In genomic region chr11:87710262-87710615, GRCm38 (mm10) we compare ENCODE assay signal across 8 mouse cellular contexts. TPM values are rescaled to one million over a fixed set of nuclear protein-coding genes. Genes with fewer than 3 reads are reported as not detected.
A peak's percentile ranks its signal among the peaks of the same experiment; 100 is the strongest.
DNase-seq lines count a peak whose midpoint lies in the region; ATAC-seq lines count a peak whose summit lies in the region.

No protein-coding gene starts in this region.

- no peak overlapping the region for H3K27ac ChIP-seq in heart, embryonic 12.5 days (ENCODE audit: poor library complexity, severe bottlenecking)
- no peak overlapping the region for H3K27ac ChIP-seq in brown adipose tissue, adult 24 weeks (replicated peaks; ENCODE audit: low read depth, low read length)
- H3K27ac ChIP-seq in hindbrain, embryonic 16.5 days (ENCODE audit: low read depth, low read length) = no peak overlapping the region
- no peak overlapping the region for H3K27ac ChIP-seq in midbrain, embryonic 13.5 days

- no peak for ATAC-seq in heart, embryonic 12.5 days (ENCODE audit: insufficient number of reproducible peaks, low FRiP score)
- ATAC-seq in hindbrain, embryonic 16.5 days = no peak
- no peak for ATAC-seq in midbrain, embryonic 13.5 days
- no peak for ATAC-seq in megakaryocyte, adult 5-6 weeks (ENCODE audit: poor library complexity, severe bottlenecking)

- H3K9me3 ChIP-seq in heart, embryonic 12.5 days (replicated peaks) = no peaks in the 10 kb centered on the region
- H3K9me3 ChIP-seq in hindbrain, embryonic 16.5 days (ENCODE audit: control insufficient read depth, low read length) = no peaks in the 10 kb centered on the region
- no peaks in the 10 kb centered on the region for H3K9me3 ChIP-seq in midbrain, embryonic 13.5 days

- H3K4me1 ChIP-seq in heart, embryonic 12.5 days (replicated peaks) = peaks cover 11% of the 10 kb centered on the region; the same call in 1 of the 2 replicates
- H3K4me1 ChIP-seq in brown adipose tissue, adult 24 weeks (ENCODE audit: control insufficient read depth, insufficient read depth, insufficient read length, low read length) = no peaks in the 10 kb centered on the region
- peaks cover 7% of the 10 kb centered on the region for H3K4me1 ChIP-seq in hindbrain, embryonic 16.5 days (ENCODE audit: control insufficient read depth, insufficient read depth, low read depth, low read length)
- H3K4me1 ChIP-seq in midbrain, embryonic 13.5 days (replicated peaks) = peaks cover 9% of the 10 kb centered on the region; the same call in 1 of the 2 replicates

- H3K27me3 ChIP-seq in heart, embryonic 12.5 days (replicated peaks) = peaks cover 32% of the 10 kb centered on the region
- no peaks in the 10 kb centered on the region for H3K27me3 ChIP-seq in hindbrain, embryonic 16.5 days (replicated peaks; ENCODE audit: control insufficient read depth, insufficient read depth, low read length)
- H3K27me3 ChIP-seq in midbrain, embryonic 13.5 days = peaks cover 17% of the 10 kb centered on the region

- H3K4me2 ChIP-seq in heart, embryonic 12.5 days = peak overlapping the region; percentile 70
- H3K4me2 ChIP-seq in hindbrain, embryonic 16.5 days (ENCODE audit: low read length) = peak overlapping the region; percentile 60
- H3K4me2 ChIP-seq in midbrain, embryonic 13.5 days (replicated peaks) = peak overlapping the region; percentile 42

- no peak for DNase-seq in heart, postnatal 25 days (ENCODE audit: low spot score)
- DNase-seq in adrenal gland, postnatal 14 days = no peak
- no peak for DNase-seq in left cerebral cortex, postnatal 36 days (ENCODE audit: low spot score in 2 of 2)

- no peaks in the 10 kb centered on the region for H3K36me3 ChIP-seq in heart, embryonic 12.5 days
- H3K36me3 ChIP-seq in hindbrain, embryonic 16.5 days (ENCODE audit: control insufficient read depth, insufficient read depth, low read length) = no peaks in the 10 kb centered on the region
- no peaks in the 10 kb centered on the region for H3K36me3 ChIP-seq in midbrain, embryonic 13.5 days

- intact Hi-C loops in heart, postnatal 25 days (cut with DNase I) = no loop called here
- intact Hi-C loops in left cerebral cortex, postnatal 36 days (cut with DNase I) = no loop called here

- H3K9ac ChIP-seq in heart, embryonic 12.5 days = peak overlapping the region; percentile 46; the same call in 1 of the 2 replicates
- peak overlapping the region; percentile 41; the same call in 1 of the 2 replicates for H3K9ac ChIP-seq in hindbrain, embryonic 16.5 days (ENCODE audit: low read depth, low read length)
- H3K9ac ChIP-seq in midbrain, embryonic 13.5 days (replicated peaks) = no peak overlapping the region

- WGBS in heart, embryonic 12.5 days = 45% methylated on average over 7 of the region's 7 CpGs
- WGBS in hindbrain, embryonic 16.5 days = 62% methylated on average over 7 of the region's 7 CpGs
- 60% methylated on average over 7 of the region's 7 CpGs for WGBS in midbrain, embryonic 13.5 days

- H3K4me3 ChIP-seq in heart, embryonic 12.5 days = peak overlapping the region; percentile 28
- 0 out of 2 replicates have a peak overlapping the region, but pooled peaks have one; percentile 15 for H3K4me3 ChIP-seq in brown adipose tissue, adult 24 weeks (ENCODE audit: insufficient read depth, low read depth, low read length)
- peak overlapping the region; percentile 30 for H3K4me3 ChIP-seq in hindbrain, embryonic 16.5 days (ENCODE audit: low read length)
- H3K4me3 ChIP-seq in midbrain, embryonic 13.5 days (replicated peaks) = peak overlapping the region; percentile 10; the same call in 1 of the 2 replicates

RNA-seq across cellular contexts. Expression of gene Supt4a, which starts 27.1 kb away (rescaled TPM):
- polyA plus RNA-seq in heart, embryonic 12.5 days (2016; fragmentation: Nextera tagmentation; extraction: Ambion mirVana) = 99.6 and 101 TPM in 2 replicates
- 10 to 100 TPM; 42.9 to 46.7 TPM for total RNA-seq in heart, postnatal 25 days (2021)
- polyA plus RNA-seq in brown adipose tissue, adult 24 weeks (2012; ENCODE audit: insufficient read depth, insufficient read length, missing spikeins) = 90.3 and 97.1 TPM in 2 replicates
- 121 and 130 TPM in 2 replicates for polyA plus RNA-seq in hindbrain, embryonic 16.5 days (2015; fragmentation: Nextera tagmentation; extraction: Ambion mirVana)
- 165 and 177 TPM in 2 replicates for polyA plus RNA-seq in midbrain, embryonic 13.5 days (2015; fragmentation: Nextera tagmentation; extraction: Ambion mirVana)
- 200 and 205 TPM in 2 replicates for total RNA-seq in megakaryocyte, adult 5-6 weeks (2015)
- total RNA-seq in megakaryocyte, adult 5-6 weeks (2017) = 58.9 and 59.0 TPM in 2 replicates
- total RNA-seq in adrenal gland, postnatal 14 days (2021) = 56.5 and 74.2 TPM in 2 replicates
- 10 to 100 TPM; 67.7 to 83.3 TPM for total RNA-seq in left cerebral cortex, postnatal 36 days (2021)

RNA-seq across cellular contexts. Expression of gene Rnf43, which starts 47.7 kb away (rescaled TPM):
- 1.4 and 1.9 TPM in 2 replicates for polyA plus RNA-seq in heart, embryonic 12.5 days (2016; fragmentation: Nextera tagmentation; extraction: Ambion mirVana)
- total RNA-seq in heart, postnatal 25 days (2021) = under 1 TPM; 0.20 to 0.21 TPM
- polyA plus RNA-seq in brown adipose tissue, adult 24 weeks (2012; ENCODE audit: insufficient read depth, insufficient read length, missing spikeins) = not detected in 2 replicates
- polyA plus RNA-seq in hindbrain, embryonic 16.5 days (2015; fragmentation: Nextera tagmentation; extraction: Ambion mirVana) = 0.71 and 1.5 TPM in 2 replicates
- polyA plus RNA-seq in midbrain, embryonic 13.5 days (2015; fragmentation: Nextera tagmentation; extraction: Ambion mirVana) = 0.67 and 0.92 TPM in 2 replicates
- 3.3 and 4.0 TPM in 2 replicates for total RNA-seq in megakaryocyte, adult 5-6 weeks (2015)
- total RNA-seq in megakaryocyte, adult 5-6 weeks (2017) = 3.4 and 8.6 TPM in 2 replicates
- total RNA-seq in adrenal gland, postnatal 14 days (2021) = 5.7 and 6.4 TPM in 2 replicates
- 1 to 10 TPM; 2.8 to 2.9 TPM for total RNA-seq in left cerebral cortex, postnatal 36 days (2021)

RNA-seq across cellular contexts. Expression of gene Tspoap1, which starts 50.1 kb away (rescaled TPM):
- 0.21 and 0.78 TPM in 2 replicates for polyA plus RNA-seq in heart, embryonic 12.5 days (2016; fragmentation: Nextera tagmentation; extraction: Ambion mirVana)
- under 1 TPM; 0.14 to 0.42 TPM for total RNA-seq in heart, postnatal 25 days (2021)
- not detected in 2 replicates for polyA plus RNA-seq in brown adipose tissue, adult 24 weeks (2012; ENCODE audit: insufficient read depth, insufficient read length, missing spikeins)
- polyA plus RNA-seq in hindbrain, embryonic 16.5 days (2015; fragmentation: Nextera tagmentation; extraction: Ambion mirVana) = 38.4 and 46.1 TPM in 2 replicates
- polyA plus RNA-seq in midbrain, embryonic 13.5 days (2015; fragmentation: Nextera tagmentation; extraction: Ambion mirVana) = 41.1 and 48.7 TPM in 2 replicates
- 5.4 and 8.0 TPM in 2 replicates for total RNA-seq in megakaryocyte, adult 5-6 weeks (2015)
- total RNA-seq in megakaryocyte, adult 5-6 weeks (2017) = 6.1 and 8.6 TPM in 2 replicates
- 2.8 and 3.9 TPM in 2 replicates for total RNA-seq in adrenal gland, postnatal 14 days (2021)
- total RNA-seq in left cerebral cortex, postnatal 36 days (2021) = 100 to 1,000 TPM; 158 to 214 TPM

Comparison
In these comparisons a context has a peak if more than half of its experiments do, and no peak if none do; other contexts are left out.
1. RNA of gene Tspoap1, which starts 50.1 kb away (total RNA-seq): 158 to 214 TPM in left cerebral cortex, postnatal 36 days; 5.4 to 8.6 TPM in megakaryocyte, adult 5-6 weeks, 2.8 to 3.9 TPM in adrenal gland, postnatal 14 days and 0.14 to 0.42 TPM in heart, postnatal 25 days; every median in the first group is over 10 times any median in the second.
2. Peak in every context shown above with its lines, with median percentiles within 50 percentile points of each other: H3K4me2 ChIP-seq and H3K4me3 ChIP-seq.